Comparison of ENCODE assay signal across 14 mouse cellular contexts in the genomic region with DNA sequence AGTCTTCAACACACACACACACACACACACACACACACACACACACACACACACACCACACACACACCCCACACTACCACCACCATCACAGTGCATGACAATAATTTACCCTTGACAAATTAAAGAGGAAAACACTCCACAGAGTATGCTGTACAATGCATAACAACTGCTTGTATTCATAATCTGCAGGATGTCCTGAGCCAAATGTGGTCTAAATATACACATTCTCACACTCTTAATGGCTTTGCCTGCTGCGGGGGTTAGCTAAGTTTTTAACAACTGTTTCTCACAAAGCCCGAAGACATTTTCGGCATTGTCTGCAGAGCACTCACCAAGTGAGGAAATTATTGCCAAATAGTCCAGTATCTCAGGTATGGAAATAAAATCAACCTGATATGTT.
"Had no signal": no experiment of that assay in that cellular context is flagged by ENCODE, and none has a peak within 500 bp of the region (broad histone marks: within the 10 kb centered on the region; RNA-seq: fewer than 3 reads in every experiment).

No protein-coding gene starts in this region.

- H3K36me3 ChIP-seq: limb, embryonic 12.5 days; midbrain, embryonic 12.5 days; neural tube, embryonic 15.5 days had no signal

- H3K4me3 ChIP-seq: limb, embryonic 12.5 days; midbrain, embryonic 12.5 days; neural tube, embryonic 15.5 days had no signal

- ATAC-seq: midbrain, embryonic 16.5 days had no signal

- H3K9ac ChIP-seq: limb, embryonic 12.5 days; liver, embryonic 14.5 days; midbrain, embryonic 12.5 days; neural tube, embryonic 15.5 days had no signal

- H3K4me2 ChIP-seq: limb, embryonic 12.5 days; midbrain, embryonic 12.5 days; neural tube, embryonic 15.5 days had no signal

- H3K27ac ChIP-seq: kidney, postnatal 0 days; limb, embryonic 12.5 days; liver, embryonic 14.5 days; midbrain, embryonic 12.5 days; neural tube, embryonic 15.5 days had no signal

- DNase-seq: kidney, postnatal 36 days; layer of hippocampus, adult 9-11 months; layer of hippocampus, postnatal 36 days; lung, adult 18-20 months; right cerebral cortex, adult 18-20 months; right cerebral cortex, postnatal 25 days; thymus, adult 18-20 months; thymus, postnatal 14 days had no signal

- H3K4me1 ChIP-seq: limb, embryonic 12.5 days; midbrain, embryonic 12.5 days had no signal

- H3K27me3 ChIP-seq: limb, embryonic 12.5 days; midbrain, embryonic 12.5 days; neural tube, embryonic 15.5 days had no signal

- H3K9me3 ChIP-seq: limb, embryonic 12.5 days; midbrain, embryonic 12.5 days; neural tube, embryonic 15.5 days had no signal
